Mouse (Mus musculus) skeletal muscle tissue, adult 2 months (tissue): ENCODE measurements around the gene Fam163b.

Experiments used
- DNase-seq: peaks from one replicate; pipeline ENCODE4 v3.0.0-alpha.2; 2012; ENCODE audit warnings: low read depth, low spot score

Gene Fam163b

GRCm38 (mm10) chr2:27135935-27136334 lies 6.4 kb downstream of the Fam163b start:
- DNase-seq, result no peak

GRCm38 (mm10) chr2:27128990-27129389 lies 13.3 kb downstream of the Fam163b start:
- no peak for DNase-seq

- no peak for DNase-seq
Observed at GRCm38 (mm10) chr2:27126496-27126895, 15.8 kb downstream of the Fam163b start.

GRCm38 (mm10) chr2:27125979-27126378 lies 16.3 kb downstream of the Fam163b start:
- peak; percentile 14 for DNase-seq

- no peak for DNase-seq
Observed at GRCm38 (mm10) chr2:27123121-27123520, 19.2 kb downstream of the Fam163b start.

GRCm38 (mm10) chr2:27122578-27122977 lies 19.7 kb downstream of the Fam163b start:
- no peak for DNase-seq

GRCm38 (mm10) chr2:27121626-27122355 lies 20.5 kb downstream of the Fam163b start:
- DNase-seq, result peak; percentile 13

- DNase-seq, result peak; percentile 68
Observed at GRCm38 (mm10) chr2:27120241-27120641, 22.1 kb downstream of the Fam163b start.

- DNase-seq, result no peak
Observed at GRCm38 (mm10) chr2:27119766-27120165, 22.5 kb downstream of the Fam163b start.

GRCm38 (mm10) chr2:27118452-27118851 lies 23.8 kb downstream of the Fam163b start:
- no peak for DNase-seq

GRCm38 (mm10) chr2:27114169-27114568 lies 28.1 kb downstream of the Fam163b start:
- DNase-seq, result no peak

GRCm38 (mm10) chr2:27112585-27112984 lies 29.7 kb downstream of the Fam163b start:
- no peak for DNase-seq

- DNase-seq, result no peak
Observed at GRCm38 (mm10) chr2:27109052-27109451, 33.2 kb downstream of the Fam163b start.

- no peak for DNase-seq
Observed at GRCm38 (mm10) chr2:27108144-27108543, 34.1 kb downstream of the Fam163b start.

- no peak for DNase-seq
Observed at GRCm38 (mm10) chr2:27106816-27107215, 35.5 kb downstream of the Fam163b start.

GRCm38 (mm10) chr2:27103554-27103953 lies 38.7 kb downstream of the Fam163b start:
- DNase-seq, result no peak

GRCm38 (mm10) chr2:27097776-27098175 lies 44.5 kb downstream of the Fam163b start:
- DNase-seq, result peak; percentile 43

GRCm38 (mm10) chr2:27097241-27097656 lies 45.0 kb downstream of the Fam163b start:
- DNase-seq, result peak; percentile 38

GRCm38 (mm10) chr2:27096341-27096981 lies 45.8 kb downstream of the Fam163b start:
- no peak for DNase-seq

GRCm38 (mm10) chr2:27095178-27095577 lies 47.1 kb downstream of the Fam163b start:
- no peak for DNase-seq

- no peak for DNase-seq
Observed at GRCm38 (mm10) chr2:27089238-27089637, 53.1 kb downstream of the Fam163b start.

GRCm38 (mm10) chr2:27088700-27089099 lies 53.6 kb downstream of the Fam163b start:
- DNase-seq, result no peak

- DNase-seq, result peak; percentile 75
Observed at GRCm38 (mm10) chr2:27088071-27088644, 54.1 kb downstream of the Fam163b start.
